Mouse (Mus musculus) kidney, postnatal 0 days (tissue): ENCODE results near the gene Flrt1. TPM values are rescaled to one million over a fixed set of nuclear protein-coding genes. Genes with fewer than 3 reads are reported as not detected.

Source experiments
- ATAC-seq: fragments of 200-750 bp; cut with Nextera tagmentation; replicated peaks from 2 replicates; pipeline ENCODE4 v1.8.0; 2017; ENCODE audit warnings: low read depth, moderate number of reproducible peaks, moderate TSS enrichment, moderate library complexity; ENCODE audit not compliant: low FRiP score
- DNase-seq: peaks from one replicate; pipeline ENCODE4 v3.0.0-alpha.2; 2016; ENCODE audit warnings: low spot score
- H3K27ac ChIP-seq: fragments of 300-500 bp; sonication (generic); 2 replicates; pipeline ENCODE4 v1.5.1; 2014; ENCODE audit warnings: mild to moderate bottlenecking
- H3K27me3 ChIP-seq: fragments of 300-500 bp; sonication (generic); 2 replicates; pipeline ENCODE4 v1.6.1; 2014; ENCODE audit warnings: low read length, mixed read lengths; ENCODE audit not compliant: insufficient read depth
- H3K36me3 ChIP-seq: fragments of 300-500 bp; sonication (generic); 2 replicates; pipeline ENCODE4 v1.6.1; 2014; ENCODE audit warnings: low read length, mixed read lengths; ENCODE audit not compliant: insufficient read depth
- H3K4me1 ChIP-seq: fragments of 300-500 bp; sonication (generic); replicated peaks from 2 replicates; pipeline ENCODE4 v1.6.1; 2014; ENCODE audit warnings: antibody characterized with exemption, low read length, mixed read lengths; ENCODE audit not compliant: insufficient read depth
- H3K4me2 ChIP-seq: fragments of 300-500 bp; sonication (generic); 2 replicates; pipeline ENCODE4 v1.6.1; 2014; ENCODE audit warnings: mild to moderate bottlenecking, low read length, moderate library complexity, mixed read lengths
- H3K4me3 ChIP-seq: fragments of 300-500 bp; sonication (generic); replicated peaks from 2 replicates; pipeline ENCODE4 v1.5.1; 2014; ENCODE audit warnings: low read depth, low read length
- H3K9ac ChIP-seq: fragments of 300-500 bp; sonication (generic); 2 replicates; pipeline ENCODE4 v1.6.1; 2014; ENCODE audit warnings: low read depth, low read length
- H3K9me3 ChIP-seq: fragments of 300-500 bp; sonication (generic); replicated peaks from 2 replicates; pipeline ENCODE4 v1.6.1; 2016; ENCODE audit warnings: low read length, inconsistent platforms, mixed read lengths
- CTCF ChIP-seq: IDR thresholded peaks from 2 replicates; pipeline ENCODE4 v1.5.1; 2016; ENCODE audit warnings: antibody characterized with exemption, low read depth, mild to moderate bottlenecking, moderate library complexity
- WGBS: fragments of 180-500 bp; shearing (Covaris S2); extraction: QIAGEN DNeasy Blood & Tissue Kit; methylation state at CpG from one replicate; pipeline ENCODE4 v1.1.7; 2014; 5-methylcytosine and 5-hydroxymethylcytosine counted together
- polyA plus RNA-seq: library from polyadenylated mRNA; unstranded; fragments of >200 nt; fragmentation: Nextera tagmentation; extraction: Ambion mirVana; gene quantifications from 2 replicates; pipeline ENCODE4 v1.2.1, GENCODE M21; 2015

The Flrt1 gene
- polyA plus RNA-seq, 1 experiment from 2014 or later: 4.8 TPM

DNA sequence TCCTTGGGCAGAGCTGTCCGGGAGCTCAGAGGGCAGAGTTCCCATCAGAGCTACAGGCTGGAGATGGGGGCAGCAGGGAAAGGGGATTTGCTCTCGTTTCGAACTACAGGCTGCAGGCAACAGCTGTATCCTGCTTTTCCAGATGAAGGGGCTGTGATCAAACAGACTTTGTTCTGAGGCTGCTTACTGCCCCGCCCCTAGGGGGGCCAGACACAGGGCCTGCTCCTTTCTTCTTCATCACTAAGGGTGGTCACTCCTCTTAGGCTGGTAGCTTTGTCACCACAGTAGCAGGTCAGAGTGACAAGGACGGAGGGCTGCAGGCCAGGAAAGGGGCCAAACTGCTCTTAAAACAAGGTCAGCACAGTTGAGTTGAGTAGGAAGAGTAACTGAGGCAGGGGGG lies 4.6 kb upstream of the Flrt1 start:
- H3K27ac ChIP-seq: no peak overlapping the region
- no peak overlapping the region for H3K9ac ChIP-seq
- H3K9me3 ChIP-seq: no peaks in the 10 kb centered on the region
- DNase-seq (no peak), ATAC-seq (no peak)
- no peak for TF ChIP-seq CTCF
- no peak overlapping the region for H3K4me2 ChIP-seq
- H3K36me3 ChIP-seq: no peaks in the 10 kb centered on the region
- WGBS: 26% methylated on average over 5 of the region's 5 CpGs
- no peak overlapping the region for H3K4me3 ChIP-seq
- H3K27me3 ChIP-seq: no peaks in the 10 kb centered on the region
- peaks cover 30% of the 10 kb centered on the region for H3K4me1 ChIP-seq

DNA sequence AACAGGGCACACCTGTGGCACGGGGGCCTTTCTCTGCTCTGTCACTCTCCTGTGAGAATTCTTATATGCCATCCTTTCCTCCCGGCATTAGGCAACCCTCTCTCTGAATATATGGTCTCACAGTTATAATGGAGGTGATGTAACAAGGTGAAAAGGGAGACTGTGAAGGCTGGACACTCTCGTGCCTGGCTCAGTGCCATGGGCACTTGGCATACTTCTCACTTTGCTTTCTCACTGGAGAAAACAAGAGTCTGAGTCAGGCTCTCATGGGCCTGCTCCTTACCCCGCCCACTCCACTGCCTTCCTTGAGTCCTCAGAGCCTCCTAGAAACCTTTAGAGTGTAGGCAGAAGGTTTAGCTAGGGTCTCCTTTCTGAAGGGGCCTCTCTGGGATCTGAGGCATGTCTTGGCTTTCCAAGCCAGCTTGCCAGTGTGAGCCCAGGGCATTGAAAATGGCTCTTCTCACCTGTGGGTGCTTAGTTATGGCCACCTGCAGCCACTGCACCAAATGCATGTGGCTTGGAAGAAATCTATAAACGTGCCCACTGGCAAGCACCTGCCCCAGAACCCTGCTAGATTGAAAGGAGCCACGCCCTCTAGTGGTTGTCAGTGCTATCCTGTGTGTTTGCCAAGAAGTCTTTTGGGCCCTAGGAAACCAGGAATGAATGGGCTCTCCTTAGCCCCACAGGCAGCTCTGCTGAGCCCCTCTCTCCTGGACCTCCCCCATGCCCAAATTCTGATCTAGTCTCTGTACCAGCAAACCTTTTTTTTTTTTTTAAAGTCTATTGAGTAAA lies 2.8 kb upstream of the Flrt1 start:
- Histone ChIP-seq H3K36me3 (no peaks in the 10 kb centered on the region), H3K9me3 (no peaks in the 10 kb centered on the region), H3K9ac (no peak overlapping the region), H3K27ac (no peak overlapping the region), H3K4me3 (no peak overlapping the region), H3K27me3 (no peaks in the 10 kb centered on the region), H3K4me1 (peaks cover 33% of the 10 kb centered on the region), H3K4me2 (no peak overlapping the region)
- peak; percentile 64 for TF ChIP-seq CTCF
- no peak for ATAC-seq
- WGBS: 53% methylated on average over 6 of the region's 6 CpGs
- DNase-seq: no peak

DNA sequence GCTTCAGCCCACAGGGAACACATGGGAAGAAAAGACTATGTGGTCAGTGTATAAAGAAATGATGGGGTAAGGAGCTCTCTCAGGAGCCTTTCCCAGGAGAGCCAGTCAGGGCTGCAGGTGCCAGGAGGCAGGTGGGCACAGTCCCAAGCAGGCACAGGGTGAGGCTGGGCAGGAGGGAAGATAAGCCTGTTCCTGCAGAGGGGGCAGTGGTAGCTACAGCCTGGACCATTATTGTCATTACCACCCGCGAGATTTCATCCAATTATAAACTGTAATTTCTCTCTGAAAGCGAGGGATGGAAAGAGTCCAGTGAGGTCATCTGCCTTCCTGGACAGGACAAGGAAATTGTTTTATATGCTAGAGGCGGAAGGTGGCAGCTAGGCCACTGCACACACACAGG lies 1.6 kb upstream of the Flrt1 start:
- Histone ChIP-seq H3K27ac (no peak overlapping the region), H3K36me3 (no peaks in the 10 kb centered on the region), H3K9ac (no peak overlapping the region), H3K27me3 (no peaks in the 10 kb centered on the region), H3K4me1 (peaks cover 26% of the 10 kb centered on the region; the same call in 1 of the 2 replicates), H3K4me3 (no peak overlapping the region), H3K4me2 (no peak overlapping the region), H3K9me3 (no peaks in the 10 kb centered on the region)
- 73% methylated on average over 4 of the region's 4 CpGs for WGBS
- ATAC-seq (no peak), DNase-seq (no peak)
- TF ChIP-seq CTCF: no peak

DNA sequence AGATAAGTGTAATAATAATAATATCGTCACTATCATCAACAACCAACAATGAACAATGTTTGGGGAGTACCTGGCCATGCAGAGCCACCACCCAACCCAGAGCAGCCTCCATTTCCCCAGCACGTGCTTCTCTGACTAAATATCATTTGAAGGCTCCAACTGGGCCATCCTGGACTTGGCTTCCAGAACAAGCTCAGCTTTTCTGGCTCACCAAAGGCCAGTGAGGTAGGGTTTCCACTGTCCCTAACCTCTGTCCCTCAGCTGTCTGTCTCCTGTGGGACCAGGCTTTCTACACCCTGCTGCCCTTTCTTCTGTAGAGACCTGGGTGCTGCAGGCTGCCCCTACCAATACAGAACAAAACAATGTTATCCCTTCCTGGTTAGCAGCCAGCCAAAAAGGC lies 1.0 kb upstream of the Flrt1 start:
- no peak overlapping the region for H3K9ac ChIP-seq
- H3K9me3 ChIP-seq: no peaks in the 10 kb centered on the region
- DNase-seq (no peak), ATAC-seq (no peak)
- H3K27me3 ChIP-seq: no peaks in the 10 kb centered on the region
- 94% methylated on average over 2 of the region's 2 CpGs for WGBS
- no peak overlapping the region for H3K27ac ChIP-seq
- H3K36me3 ChIP-seq: no peaks in the 10 kb centered on the region
- peaks cover 26% of the 10 kb centered on the region; the same call in 1 of the 2 replicates for H3K4me1 ChIP-seq
- H3K4me3 ChIP-seq: no peak overlapping the region
- TF ChIP-seq CTCF: no peak
- no peak overlapping the region for H3K4me2 ChIP-seq

DNA sequence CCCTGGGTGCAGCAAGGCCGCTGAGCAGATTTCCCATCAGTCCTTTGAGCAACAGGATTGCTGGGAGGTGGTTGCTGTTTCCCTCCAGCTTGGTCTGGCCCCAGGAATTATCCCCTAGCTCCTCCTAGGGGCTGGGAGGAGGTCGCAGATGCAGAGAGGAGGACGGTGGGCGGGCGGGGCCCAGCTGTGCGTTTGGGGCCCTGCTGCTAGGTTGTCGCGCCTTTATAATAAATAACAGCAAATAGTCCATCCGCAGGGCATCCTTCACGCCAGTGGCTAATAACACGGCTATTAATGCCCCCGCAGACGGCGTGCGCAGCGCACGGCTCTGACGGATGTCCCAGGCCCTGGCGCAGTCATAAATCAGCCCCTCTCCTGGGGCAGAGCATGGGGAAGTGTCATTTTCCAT lies 1.5 kb downstream of the Flrt1 start:
- peak overlapping the region; percentile 40; the same call in 1 of the 2 replicates for H3K9ac ChIP-seq
- no peak overlapping the region for H3K27ac ChIP-seq
- H3K4me1 ChIP-seq: peaks cover 13% of the 10 kb centered on the region; the same call in 1 of the 2 replicates
- peak; percentile 60 for TF ChIP-seq CTCF
- H3K27me3 ChIP-seq: no peaks in the 10 kb centered on the region
- no peak for ATAC-seq
- WGBS: 29% methylated on average over 19 of the region's 19 CpGs
- no peaks in the 10 kb centered on the region for H3K9me3 ChIP-seq
- H3K4me2 ChIP-seq: peak overlapping the region; percentile 41
- peak; percentile 83 for DNase-seq
- no peak overlapping the region for H3K4me3 ChIP-seq
- no peaks in the 10 kb centered on the region for H3K36me3 ChIP-seq

DNA sequence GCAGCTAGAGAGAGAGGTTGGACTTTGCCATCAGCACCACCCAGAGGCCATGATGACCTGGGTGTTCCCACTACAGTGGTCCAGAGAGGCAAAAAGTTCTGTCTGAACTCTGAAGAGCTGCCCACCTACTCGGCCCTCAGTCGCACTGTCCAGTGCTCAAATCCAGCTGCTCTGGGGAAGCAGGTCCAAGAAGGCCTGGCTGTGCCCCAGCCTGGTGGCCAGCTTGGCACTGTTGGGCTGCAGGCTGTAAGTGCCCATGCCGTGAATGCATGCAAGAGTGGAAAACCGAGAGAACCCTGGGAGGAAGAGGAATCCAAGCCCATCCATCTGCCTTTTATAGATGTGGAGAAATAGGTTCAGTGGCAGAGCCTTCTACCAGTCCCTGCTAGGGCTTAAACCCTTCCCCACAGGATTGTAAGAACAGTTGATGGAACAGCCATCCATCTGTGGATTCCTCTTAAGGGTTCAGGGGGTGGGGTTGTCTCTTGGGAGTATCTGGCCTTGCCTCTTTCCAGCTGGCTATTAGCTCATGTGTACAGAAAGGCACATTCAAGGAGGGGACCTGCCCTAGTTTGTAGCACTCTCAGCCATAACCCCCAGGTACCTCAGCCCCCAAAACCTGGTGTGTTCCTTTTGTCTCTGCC lies 2.1 kb downstream of the Flrt1 start:
- Histone ChIP-seq H3K4me3 (no peak overlapping the region), H3K36me3 (no peaks in the 10 kb centered on the region), H3K9ac (no peak overlapping the region), H3K9me3 (no peaks in the 10 kb centered on the region), H3K4me1 (peaks cover 13% of the 10 kb centered on the region; the same call in 1 of the 2 replicates), H3K4me2 (peak overlapping the region; percentile 41), H3K27ac (no peak overlapping the region), H3K27me3 (no peaks in the 10 kb centered on the region)
- peak; percentile 77 for DNase-seq
- WGBS: 64% methylated on average over 4 of the region's 4 CpGs
- TF ChIP-seq CTCF: no peak; the same call in 1 of the 2 replicates
- no peak for ATAC-seq
